ENCODE assay signal across 15 mouse cellular contexts in genomic region chr17:31034674-31035356, GRCm38 (mm10). TPM values are rescaled to one million over a fixed set of nuclear protein-coding genes. Genes with fewer than 3 reads are reported as not detected.
DNase-seq lines count a peak whose midpoint lies in the region; ATAC-seq and TF ChIP-seq lines count a peak whose summit lies in the region.
"Had no signal": no experiment of that assay in that cellular context is flagged by ENCODE, and none has a peak within 500 bp of the region (broad histone marks: within the 10 kb centered on the region; RNA-seq: fewer than 3 reads in every experiment).

No protein-coding gene starts in this region.

- no peaks in the 10 kb centered on the region for H3K27me3 ChIP-seq in hindbrain, postnatal 0 days (ENCODE audit: insufficient read depth, low read length)
- no peaks in the 10 kb centered on the region for H3K27me3 ChIP-seq in hindbrain, embryonic 14.5 days (ENCODE audit: control insufficient read depth, insufficient read depth, low read length)
- H3K27me3 ChIP-seq in midbrain, embryonic 13.5 days, result no peaks in the 10 kb centered on the region
- no peaks in the 10 kb centered on the region for H3K27me3 ChIP-seq in midbrain, embryonic 10.5 days (ENCODE audit: low read depth, poor library complexity, severe bottlenecking)
- H3K27me3 ChIP-seq: forebrain, embryonic 15.5 days had no signal

- 0 out of 2 replicates have a peak, but pooled peaks cover 4% of the 10 kb centered on the region for H3K9me3 ChIP-seq in hindbrain, postnatal 0 days (ENCODE audit: low read length)
- peaks cover 10% of the 10 kb centered on the region; the same call in 1 of the 2 replicates for H3K9me3 ChIP-seq in hindbrain, embryonic 14.5 days (ENCODE audit: control insufficient read depth, low read length)
- H3K9me3 ChIP-seq in midbrain, embryonic 13.5 days, result no peaks in the 10 kb centered on the region
- peaks cover 6% of the 10 kb centered on the region; the same call in 1 of the 2 replicates for H3K9me3 ChIP-seq in midbrain, embryonic 10.5 days (replicated peaks)
- H3K9me3 ChIP-seq: forebrain, embryonic 15.5 days had no signal

- no peak overlapping the region for H3K4me3 ChIP-seq in hindbrain, postnatal 0 days (ENCODE audit: low read length)
- H3K4me3 ChIP-seq in hindbrain, embryonic 14.5 days (replicated peaks; ENCODE audit: low read length), result no peak overlapping the region
- H3K4me3 ChIP-seq in midbrain, embryonic 13.5 days (replicated peaks), result no peak overlapping the region
- H3K4me3 ChIP-seq in midbrain, embryonic 10.5 days, result no peak overlapping the region
- no peak overlapping the region for H3K4me3 ChIP-seq in lung, adult 2 months (replicated peaks; ENCODE audit: extremely low read depth, low read depth, low read length)
- H3K4me3 ChIP-seq: forebrain, embryonic 15.5 days had no signal

- peak; percentile 83 for DNase-seq in heart, adult 11 months
- no peak for DNase-seq in heart, postnatal 10 days
- no peak for DNase-seq in hindbrain, postnatal 0 days (ENCODE audit: low spot score)
- no peak for DNase-seq in hindbrain, embryonic 14.5 days (ENCODE audit: low spot score)
- no peak for DNase-seq in midbrain, embryonic 10.5 days (ENCODE audit: low spot score)
- no peak for DNase-seq in lung, adult 2 months
- DNase-seq: adrenal gland, postnatal 14 days; cerebellum, adult 2 months; gastrocnemius, postnatal 10 days; kidney, adult 2 months; kidney, postnatal 14 days; lung, postnatal 10 days had no signal

- intact Hi-C loops in heart, postnatal 10 days (cut with DNase I), result loop anchor here (5.0 kb wide), 1 partner anchor 52 kb away; no protein-coding TSS in a partner anchor

- ATAC-seq in hindbrain, postnatal 0 days, result no peak
- ATAC-seq in hindbrain, embryonic 14.5 days (ENCODE audit: low FRiP score), result no peak
- ATAC-seq in midbrain, embryonic 13.5 days, result no peak
- ATAC-seq in megakaryocyte-erythroid progenitor cell, adult 5-6 weeks (replicated peaks; ENCODE audit: low FRiP score, low TSS enrichment, poor library complexity, severe bottlenecking), result peak; percentile 22; the same call in 1 of the 2 replicates

- TF ChIP-seq POLR2A in lung, adult 2 months (IDR thresholded peaks at IDR 0.05; ENCODE audit: borderline replicate concordance, extremely low read depth, low read depth, low read length), result no peak

- H3K27ac ChIP-seq in hindbrain, postnatal 0 days, result 0 out of 2 replicates have a peak overlapping the region, but pooled peaks have one; percentile 36
- H3K27ac ChIP-seq in hindbrain, embryonic 14.5 days, result no peak overlapping the region
- peak overlapping the region; percentile 56; the same call in 1 of the 2 replicates for H3K27ac ChIP-seq in midbrain, embryonic 13.5 days
- H3K27ac ChIP-seq in midbrain, embryonic 10.5 days (replicated peaks), result no peak overlapping the region

- peaks cover 8% of the 10 kb centered on the region; the same call in 1 of the 2 replicates for H3K4me1 ChIP-seq in hindbrain, postnatal 0 days (ENCODE audit: insufficient read depth, low read length)
- 0 out of 2 replicates have a peak, but pooled peaks cover 8% of the 10 kb centered on the region for H3K4me1 ChIP-seq in hindbrain, embryonic 14.5 days (replicated peaks; ENCODE audit: control insufficient read depth, insufficient read depth, low read length)
- peaks cover 21% of the 10 kb centered on the region for H3K4me1 ChIP-seq in midbrain, embryonic 13.5 days (replicated peaks)
- H3K4me1 ChIP-seq in midbrain, embryonic 10.5 days, result peaks cover 17% of the 10 kb centered on the region
- peaks cover 5% of the 10 kb centered on the region; the same call in 1 of the 2 replicates for H3K4me1 ChIP-seq in lung, adult 2 months (ENCODE audit: control insufficient read depth, insufficient read depth, low read length)

- no peaks in the 10 kb centered on the region for H3K36me3 ChIP-seq in hindbrain, postnatal 0 days (ENCODE audit: insufficient read depth, low read length)
- no peaks in the 10 kb centered on the region for H3K36me3 ChIP-seq in hindbrain, embryonic 14.5 days (replicated peaks; ENCODE audit: control insufficient read depth, insufficient read depth)
- no peaks in the 10 kb centered on the region for H3K36me3 ChIP-seq in midbrain, embryonic 13.5 days
- H3K36me3 ChIP-seq in midbrain, embryonic 10.5 days, result no peaks in the 10 kb centered on the region
- H3K36me3 ChIP-seq: forebrain, embryonic 15.5 days had no signal

- WGBS in hindbrain, postnatal 0 days, result 88% methylated on average over 9 of the region's 9 CpGs
- WGBS in hindbrain, embryonic 14.5 days, result 90% methylated on average over 9 of the region's 9 CpGs
- 93% methylated on average over 9 of the region's 9 CpGs for WGBS in midbrain, embryonic 13.5 days
- 91% methylated on average over 9 of the region's 9 CpGs for WGBS in midbrain, embryonic 10.5 days
- 55% methylated on average over 9 of the region's 9 CpGs for WGBS in lung, adult 2 months

- no peak for TF ChIP-seq CTCF in hindbrain, postnatal 0 days (IDR thresholded peaks at IDR 0.05; ENCODE audit: low read depth)
- no peak for TF ChIP-seq CTCF in lung, adult 2 months (IDR thresholded peaks at IDR 0.05; ENCODE audit: insufficient read depth, low read length)

- no peak overlapping the region for H3K4me2 ChIP-seq in hindbrain, postnatal 0 days (ENCODE audit: low read depth, low read length)
- no peak overlapping the region for H3K4me2 ChIP-seq in hindbrain, embryonic 14.5 days (replicated peaks)
- H3K4me2 ChIP-seq in midbrain, embryonic 13.5 days (replicated peaks), result no peak overlapping the region
- H3K4me2 ChIP-seq: forebrain, embryonic 15.5 days had no signal

- no peak overlapping the region for H3K9ac ChIP-seq in hindbrain, postnatal 0 days (replicated peaks; ENCODE audit: low read length)
- H3K9ac ChIP-seq in hindbrain, embryonic 14.5 days, result no peak overlapping the region
- H3K9ac ChIP-seq in midbrain, embryonic 13.5 days (replicated peaks), result no peak overlapping the region

RNA-seq across cellular contexts. Expression of gene Abcg1, which starts 22.7 kb away (rescaled TPM):
- 1 to 10 TPM; 8.9 to 10.0 TPM for total RNA-seq in heart, postnatal 10 days (2021)
- total RNA-seq in hindbrain, postnatal 0 days (2014; rRNA removed), result 34.9 and 40.7 TPM in 2 replicates
- polyA plus RNA-seq in hindbrain, postnatal 0 days (2015; fragmentation: Nextera tagmentation; extraction: Ambion mirVana), result 17.4 and 18.9 TPM in 2 replicates
- 19.3 and 21.1 TPM in 2 replicates for polyA plus RNA-seq in hindbrain, embryonic 14.5 days (2014; fragmentation: Nextera tagmentation; extraction: Ambion mirVana)
- polyA plus RNA-seq in midbrain, embryonic 13.5 days (2015; fragmentation: Nextera tagmentation; extraction: Ambion mirVana), result 21.8 and 24.4 TPM in 2 replicates
- 5.8 and 9.0 TPM in 2 replicates for polyA plus RNA-seq in midbrain, embryonic 10.5 days (2016; fragmentation: Nextera tagmentation; extraction: Ambion mirVana)
- total RNA-seq in megakaryocyte-erythroid progenitor cell, adult 5-6 weeks (2014; fragmentation: Nextera tagmentation), result 5.4 and 8.5 TPM in 2 replicates
- 5.1 and 9.6 TPM in 2 replicates for total RNA-seq in megakaryocyte-erythroid progenitor cell, adult 5-6 weeks (2017)
- polyA plus RNA-seq in lung, adult 2 months (2012; rRNA removed), result 53.2 and 57.4 TPM in 2 replicates

Comparison
In these comparisons a context has a peak if more than half of its experiments do, and no peak if none do; other contexts are left out.
1. H3K27ac ChIP-seq: peak in hindbrain, postnatal 0 days (single experiment) and midbrain, embryonic 13.5 days (single experiment); none in hindbrain, embryonic 14.5 days (single experiment) and midbrain, embryonic 10.5 days (single experiment).